Mouse (Mus musculus) liver, embryonic 11.5 days (tissue): ENCODE data around the gene Dscaml1. TPM values are rescaled to one million over a fixed set of nuclear protein-coding genes. Genes with fewer than 3 reads are reported as not detected.

Experiments used
- ATAC-seq: fragments of 200-750 bp; cut with Nextera tagmentation; replicated peaks from 2 replicates; pipeline ENCODE4 v1.8.0; 2017; ENCODE audit warnings: moderate number of reproducible peaks, mild to moderate bottlenecking, moderate TSS enrichment, moderate library complexity; ENCODE audit not compliant: low FRiP score
- DNase-seq: peaks from one replicate; pipeline ENCODE4 v3.0.0-alpha.2; 2017; ENCODE audit warnings: low spot score
- H3K27ac ChIP-seq: fragments of 300-500 bp; sonication (generic); 2 replicates; pipeline ENCODE4 v1.5.1; 2014; ENCODE audit warnings: mild to moderate bottlenecking, low read depth, low read length, control low read depth
- H3K27me3 ChIP-seq: fragments of 300-500 bp; sonication (generic); replicated peaks from 2 replicates; pipeline ENCODE4 v1.6.1; 2014; ENCODE audit warnings: low read length, mixed read lengths; ENCODE audit not compliant: control insufficient read depth, insufficient read depth
- H3K36me3 ChIP-seq: fragments of 300-500 bp; sonication (generic); 2 replicates; pipeline ENCODE4 v1.6.1; 2014; ENCODE audit warnings: mild to moderate bottlenecking, low read length, moderate library complexity, mixed read lengths; ENCODE audit not compliant: control insufficient read depth, insufficient read depth
- H3K4me1 ChIP-seq: fragments of 300-500 bp; sonication (generic); replicated peaks from 2 replicates; pipeline ENCODE4 v1.6.1; 2014; ENCODE audit warnings: low read length, mixed read lengths; ENCODE audit not compliant: control insufficient read depth, insufficient read depth
- H3K4me2 ChIP-seq: fragments of 300-500 bp; sonication (generic); 2 replicates; pipeline ENCODE4 v1.6.1; 2014; ENCODE audit warnings: mild to moderate bottlenecking, control low read depth, moderate library complexity
- H3K4me3 ChIP-seq: fragments of 300-500 bp; sonication (generic); 2 replicates; pipeline ENCODE4 v1.5.1; 2014; ENCODE audit warnings: low read depth, low read length, control low read depth
- H3K9ac ChIP-seq: fragments of 300-500 bp; sonication (generic); 2 replicates; pipeline ENCODE4 v1.6.1; 2014; ENCODE audit warnings: low read depth, low read length, control low read depth
- H3K9me3 ChIP-seq: fragments of 300-500 bp; sonication (generic); 2 replicates; pipeline ENCODE4 v1.6.1; 2016; ENCODE audit warnings: low read length, inconsistent platforms, mixed read lengths; ENCODE audit not compliant: control insufficient read depth
- WGBS: fragments of 180-500 bp; shearing (Covaris S2); extraction: QIAGEN DNeasy Blood & Tissue Kit; methylation state at CpG from one replicate; pipeline ENCODE4 v1.1.7; 2014; 5-methylcytosine and 5-hydroxymethylcytosine counted together
- polyA plus RNA-seq: library from polyadenylated mRNA; unstranded; fragments of >200 nt; fragmentation: Nextera tagmentation; extraction: Ambion mirVana; gene quantifications from 2 replicates; pipeline ENCODE4 v1.2.1, GENCODE M21; 2014

Gene Dscaml1
- polyA plus RNA-seq, 1 experiment from 2014 or later, result 0.27 TPM

GRCm38 (mm10) chr9:45694256-45694655, 267.8 kb downstream of the Dscaml1 start:
- Histone ChIP-seq H3K4me1 (no peaks in the 10 kb centered on the region; the same call in 1 of the 2 replicates), H3K9ac (no peak overlapping the region), H3K36me3 (no peaks in the 10 kb centered on the region), H3K27me3 (peaks cover 2% of the 10 kb centered on the region; the same call in 1 of the 2 replicates), H3K27ac (no peak overlapping the region), H3K4me3 (no peak overlapping the region), H3K4me2 (no peak overlapping the region), H3K9me3 (no peaks in the 10 kb centered on the region)
- DNase-seq (no peak), ATAC-seq (no peak)
- WGBS, result 23% methylated on average over 2 of the region's 2 CpGs

GRCm38 (mm10) chr9:45699171-45699570, 272.7 kb downstream of the Dscaml1 start:
- 83% methylated on average over 10 of the region's 10 CpGs for WGBS
- H3K4me1 ChIP-seq, result no peaks in the 10 kb centered on the region

GRCm38 (mm10) chr9:45703236-45703635, 276.8 kb downstream of the Dscaml1 start:
- Histone ChIP-seq H3K9me3 (no peaks in the 10 kb centered on the region), H3K4me2 (no peak overlapping the region), H3K9ac (no peak overlapping the region), H3K36me3 (no peaks in the 10 kb centered on the region), H3K27me3 (no peaks in the 10 kb centered on the region), H3K27ac (no peak overlapping the region), H3K4me3 (no peak overlapping the region), H3K4me1 (no peaks in the 10 kb centered on the region)
- WGBS, result 81% methylated on average over 3 of the region's 3 CpGs
- DNase-seq, result no peak
- ATAC-seq, result no peak

More at GRCm38 (mm10) chr9:45699171-45699570, 272.7 kb downstream of the Dscaml1 start:
- ATAC-seq (no peak), DNase-seq (no peak)
- Histone ChIP-seq H3K4me2 (no peak overlapping the region), H3K4me3 (no peak overlapping the region), H3K9me3 (no peaks in the 10 kb centered on the region), H3K27ac (no peak overlapping the region), H3K27me3 (no peaks in the 10 kb centered on the region), H3K36me3 (no peaks in the 10 kb centered on the region), H3K9ac (no peak overlapping the region)

- WGBS, result 69% methylated on average over 3 of the region's 3 CpGs
- no peaks in the 10 kb centered on the region for H3K36me3 ChIP-seq
Measured at GRCm38 (mm10) chr9:45704441-45704840, 278.0 kb downstream of the Dscaml1 start.

GRCm38 (mm10) chr9:45710300-45710699, 283.9 kb downstream of the Dscaml1 start:
- H3K4me3 ChIP-seq, result no peak overlapping the region
- ATAC-seq, result no peak
- no peak overlapping the region for H3K9ac ChIP-seq
- H3K27me3 ChIP-seq, result no peaks in the 10 kb centered on the region
- no peak overlapping the region for H3K4me2 ChIP-seq
- no peak overlapping the region for H3K27ac ChIP-seq
- 66% methylated on average over 11 of the region's 11 CpGs for WGBS
- DNase-seq, result no peak
- H3K9me3 ChIP-seq, result no peaks in the 10 kb centered on the region
- H3K36me3 ChIP-seq, result no peaks in the 10 kb centered on the region
- no peaks in the 10 kb centered on the region for H3K4me1 ChIP-seq

More at GRCm38 (mm10) chr9:45704441-45704840, 278.0 kb downstream of the Dscaml1 start:
- Histone ChIP-seq H3K4me1 (no peaks in the 10 kb centered on the region), H3K4me3 (no peak overlapping the region), H3K9ac (no peak overlapping the region), H3K4me2 (no peak overlapping the region), H3K9me3 (no peaks in the 10 kb centered on the region), H3K27me3 (no peaks in the 10 kb centered on the region), H3K27ac (no peak overlapping the region)
- no peak for DNase-seq
- no peak for ATAC-seq

- H3K4me3 ChIP-seq, result no peak overlapping the region
- H3K27ac ChIP-seq, result no peak overlapping the region
- 58% methylated on average over 3 of the region's 3 CpGs for WGBS
- ATAC-seq (no peak), DNase-seq (no peak)
- no peak overlapping the region for H3K9ac ChIP-seq
- no peaks in the 10 kb centered on the region for H3K27me3 ChIP-seq
- no peaks in the 10 kb centered on the region for H3K4me1 ChIP-seq
- no peak overlapping the region for H3K4me2 ChIP-seq
- H3K36me3 ChIP-seq, result no peaks in the 10 kb centered on the region
- H3K9me3 ChIP-seq, result no peaks in the 10 kb centered on the region
Measured at GRCm38 (mm10) chr9:45715387-45715786, 289.0 kb downstream of the Dscaml1 start.

- H3K9me3 ChIP-seq, result no peaks in the 10 kb centered on the region
- no peaks in the 10 kb centered on the region for H3K36me3 ChIP-seq
- 72% methylated on average over 7 of the region's 7 CpGs for WGBS
- ATAC-seq, result no peak
- no peaks in the 10 kb centered on the region for H3K27me3 ChIP-seq
- H3K4me2 ChIP-seq, result no peak overlapping the region
- no peak overlapping the region for H3K4me3 ChIP-seq
- no peak overlapping the region for H3K9ac ChIP-seq
- DNase-seq, result no peak
- H3K27ac ChIP-seq, result no peak overlapping the region
- no peaks in the 10 kb centered on the region for H3K4me1 ChIP-seq
Measured at GRCm38 (mm10) chr9:45719997-45720396, 293.6 kb downstream of the Dscaml1 start.

- no peak overlapping the region for H3K4me3 ChIP-seq
- no peaks in the 10 kb centered on the region for H3K4me1 ChIP-seq
- ATAC-seq, result no peak
- H3K27me3 ChIP-seq, result no peaks in the 10 kb centered on the region; the same call in 1 of the 2 replicates
- no peak overlapping the region for H3K27ac ChIP-seq
- H3K36me3 ChIP-seq, result no peaks in the 10 kb centered on the region
- no peak overlapping the region for H3K4me2 ChIP-seq
- no peaks in the 10 kb centered on the region for H3K9me3 ChIP-seq
- 72% methylated on average over 5 of the region's 5 CpGs for WGBS
- DNase-seq, result no peak
- no peak overlapping the region for H3K9ac ChIP-seq
Measured at GRCm38 (mm10) chr9:45731851-45732250, 305.4 kb downstream of the Dscaml1 start.

- WGBS, result 63% methylated on average over 6 of the region's 6 CpGs
- ATAC-seq, result no peak
Measured at GRCm38 (mm10) chr9:45733246-45733645, 306.8 kb downstream of the Dscaml1 start.

More at GRCm38 (mm10) chr9:45733246-45733645, 306.8 kb downstream of the Dscaml1 start:
- no peak for DNase-seq
- no peaks in the 10 kb centered on the region for H3K36me3 ChIP-seq
- H3K27ac ChIP-seq, result no peak overlapping the region
- H3K9me3 ChIP-seq, result no peaks in the 10 kb centered on the region
- H3K4me3 ChIP-seq, result no peak overlapping the region
- no peak overlapping the region for H3K4me2 ChIP-seq
- no peaks in the 10 kb centered on the region; the same call in 1 of the 2 replicates for H3K27me3 ChIP-seq
- H3K4me1 ChIP-seq, result no peaks in the 10 kb centered on the region
- no peak overlapping the region for H3K9ac ChIP-seq
